Mouse (Mus musculus) forebrain, embryonic 16.5 days (tissue): Measurements from ENCODE around the gene Hinfp. TPM values are rescaled to one million over a fixed set of nuclear protein-coding genes. Genes with fewer than 3 reads are reported as not detected.

ENCODE experiments used
- ATAC-seq: fragments of 200-750 bp; cut with Nextera tagmentation; 2 replicates; pipeline ENCODE4 v1.8.0; 2017; ENCODE audit warnings: mild to moderate bottlenecking, moderate library complexity
- H3K27ac ChIP-seq: fragments of 300-500 bp; sonication (generic); 2 replicates; pipeline ENCODE4 v1.5.1; 2014; ENCODE audit warnings: low read length, control low read depth
- H3K27me3 ChIP-seq: fragments of 300-500 bp; sonication (generic); replicated peaks from 2 replicates; pipeline ENCODE4 v1.6.1; 2014; ENCODE audit warnings: low read length; ENCODE audit not compliant: control insufficient read depth, insufficient read depth
- H3K36me3 ChIP-seq: fragments of 300-500 bp; sonication (generic); 2 replicates; pipeline ENCODE4 v1.6.1; 2014; ENCODE audit not compliant: control insufficient read depth, insufficient read depth
- H3K4me1 ChIP-seq: fragments of 300-500 bp; sonication (generic); replicated peaks from 2 replicates; pipeline ENCODE4 v1.6.1; 2014; ENCODE audit warnings: low read length; ENCODE audit not compliant: control insufficient read depth, insufficient read depth
- H3K4me2 ChIP-seq: fragments of 300-500 bp; sonication (generic); 2 replicates; pipeline ENCODE4 v1.6.1; 2014; ENCODE audit warnings: mild to moderate bottlenecking, low read length, control low read depth
- H3K4me3 ChIP-seq: fragments of 300-500 bp; sonication (generic); replicated peaks from 2 replicates; pipeline ENCODE4 v1.5.1; 2014; ENCODE audit warnings: mild to moderate bottlenecking, low read length, control low read depth
- H3K9ac ChIP-seq: fragments of 300-500 bp; sonication (generic); replicated peaks from 2 replicates; pipeline ENCODE4 v1.6.1; 2014; ENCODE audit warnings: low read depth, low read length, control low read depth
- H3K9me3 ChIP-seq: fragments of 300-500 bp; sonication (generic); 2 replicates; pipeline ENCODE4 v1.6.1; 2016; ENCODE audit warnings: low read length; ENCODE audit not compliant: control insufficient read depth
- WGBS: fragments of 180-500 bp; shearing (Covaris S2); extraction: QIAGEN DNeasy Blood & Tissue Kit; methylation state at CpG from one replicate; pipeline ENCODE4 v1.1.7; 2014; 5-methylcytosine and 5-hydroxymethylcytosine counted together
- polyA plus RNA-seq: library from polyadenylated mRNA; unstranded; fragments of >200 nt; fragmentation: Nextera tagmentation; extraction: Ambion mirVana; gene quantifications from 2 replicates; pipeline ENCODE4 v1.2.1, GENCODE M21; 2015

The Hinfp gene
- polyA plus RNA-seq, 1 experiment from 2014 or later = 35.6 TPM

GRCm38 (mm10) chr9:44317452-44317851 is 12.0 kb upstream of the Hinfp start:
- WGBS = 65% methylated on average over 4 of the region's 4 CpGs
- Histone ChIP-seq H3K36me3 (no peaks in the 10 kb centered on the region; the same call in 1 of the 2 replicates), H3K9ac (no peak overlapping the region)

GRCm38 (mm10) chr9:44314910-44315309 is 9.4 kb upstream of the Hinfp start:
- Histone ChIP-seq H3K4me1 (peaks cover 26% of the 10 kb centered on the region), H3K27ac (no peak overlapping the region), H3K4me3 (no peak overlapping the region), H3K9ac (no peak overlapping the region), H3K27me3 (no peaks in the 10 kb centered on the region), H3K36me3 (no peaks in the 10 kb centered on the region; the same call in 1 of the 2 replicates), H3K9me3 (no peaks in the 10 kb centered on the region), H3K4me2 (no peak overlapping the region)
- ATAC-seq = no peak
- 96% methylated on average over 18 of the region's 18 CpGs for WGBS

More at GRCm38 (mm10) chr9:44317452-44317851, 12.0 kb upstream of the Hinfp start:
- no peaks in the 10 kb centered on the region for H3K9me3 ChIP-seq
- no peak overlapping the region for H3K4me3 ChIP-seq
- peaks cover 33% of the 10 kb centered on the region for H3K4me1 ChIP-seq
- no peaks in the 10 kb centered on the region for H3K27me3 ChIP-seq
- ATAC-seq = no peak
- H3K27ac ChIP-seq = no peak overlapping the region
- H3K4me2 ChIP-seq = no peak overlapping the region

DNA sequence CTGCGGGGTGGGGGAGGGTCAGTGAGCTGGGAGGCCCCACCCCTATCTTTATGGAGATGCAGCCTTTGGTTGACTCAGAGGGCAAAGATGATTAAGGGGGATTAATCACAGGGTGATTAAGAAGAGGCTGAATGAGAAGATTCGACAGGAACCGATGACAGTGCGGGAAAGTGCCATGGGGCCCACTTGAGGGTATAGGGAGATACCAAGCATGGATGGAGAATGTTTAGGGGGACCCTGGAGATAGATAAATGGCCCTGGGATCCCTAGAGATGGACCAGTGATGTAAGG is 8.7 kb upstream of the Hinfp start:
- H3K27me3 ChIP-seq = no peaks in the 10 kb centered on the region
- peaks cover 24% of the 10 kb centered on the region for H3K4me1 ChIP-seq
- H3K9me3 ChIP-seq = no peaks in the 10 kb centered on the region
- H3K27ac ChIP-seq = no peak overlapping the region
- ATAC-seq = no peak
- no peaks in the 10 kb centered on the region; the same call in 1 of the 2 replicates for H3K36me3 ChIP-seq
- 50% methylated on average over 4 of the region's 4 CpGs for WGBS
- H3K4me3 ChIP-seq = no peak overlapping the region
- no peak overlapping the region for H3K9ac ChIP-seq
- H3K4me2 ChIP-seq = no peak overlapping the region

DNA sequence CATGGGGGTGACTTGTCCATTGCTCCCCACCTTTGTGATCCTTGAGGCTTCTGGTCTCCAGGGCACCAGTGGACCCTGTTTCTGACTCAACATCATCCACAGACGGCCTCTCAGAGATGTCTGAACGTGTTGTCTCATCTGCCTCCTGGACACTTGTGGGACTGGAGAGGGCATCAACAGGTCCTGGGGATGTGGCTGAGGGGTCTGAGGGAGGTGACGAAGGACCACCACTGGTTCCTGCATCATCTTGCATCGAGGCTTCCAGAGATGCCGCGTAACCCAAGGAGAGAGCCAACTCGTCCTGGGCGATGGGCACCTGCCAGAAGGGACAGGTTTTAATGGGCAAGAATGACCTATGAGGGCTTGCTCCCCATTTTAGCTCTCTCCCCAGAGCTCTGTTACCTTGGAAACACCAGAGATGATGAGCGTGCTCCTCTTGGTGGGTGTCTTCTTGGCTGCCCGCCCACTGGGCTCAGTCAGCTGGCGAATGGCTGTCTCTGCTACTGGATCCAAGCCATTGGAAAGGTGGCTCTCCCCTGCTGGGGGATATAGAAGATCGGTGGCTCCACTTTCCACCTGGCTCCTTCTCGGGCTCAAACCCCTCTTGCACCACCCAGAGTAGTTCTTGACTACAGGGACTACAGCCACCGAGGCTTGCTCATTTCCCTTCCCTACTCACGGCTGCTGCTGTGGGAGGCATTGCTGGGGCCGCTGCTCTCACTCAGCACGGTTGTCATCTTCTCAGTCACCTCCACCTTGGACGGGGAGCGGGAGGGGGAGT is 8.2 kb upstream of the Hinfp start:
- Histone ChIP-seq H3K9me3 (no peaks in the 10 kb centered on the region), H3K27ac (no peak overlapping the region), H3K4me2 (no peak overlapping the region), H3K4me1 (peaks cover 18% of the 10 kb centered on the region), H3K27me3 (no peaks in the 10 kb centered on the region), H3K9ac (no peak overlapping the region), H3K36me3 (no peaks in the 10 kb centered on the region; the same call in 1 of the 2 replicates), H3K4me3 (no peak overlapping the region)
- ATAC-seq = no peak
- WGBS = 65% methylated on average over 19 of the region's 19 CpGs

GRCm38 (mm10) chr9:44311136-44312134 is 6.0 kb upstream of the Hinfp start:
- 9% methylated on average over 27 of the region's 27 CpGs for WGBS
- no peak overlapping the region for H3K27ac ChIP-seq
- no peak overlapping the region for H3K9ac ChIP-seq
- no peaks in the 10 kb centered on the region; the same call in 1 of the 2 replicates for H3K36me3 ChIP-seq
- ATAC-seq = no peak
- H3K27me3 ChIP-seq = no peaks in the 10 kb centered on the region
- H3K4me2 ChIP-seq = no peak overlapping the region
- H3K4me3 ChIP-seq = no peak overlapping the region
- H3K9me3 ChIP-seq = no peaks in the 10 kb centered on the region
- 0 out of 2 replicates have a peak, but pooled peaks cover 5% of the 10 kb centered on the region for H3K4me1 ChIP-seq

GRCm38 (mm10) chr9:44310750-44311135 is 5.3 kb upstream of the Hinfp start:
- no peak for ATAC-seq
- Histone ChIP-seq H3K4me3 (no peak overlapping the region), H3K4me1 (0 out of 2 replicates have a peak, but pooled peaks cover 5% of the 10 kb centered on the region), H3K9ac (no peak overlapping the region), H3K9me3 (no peaks in the 10 kb centered on the region), H3K27ac (no peak overlapping the region), H3K4me2 (no peak overlapping the region), H3K27me3 (no peaks in the 10 kb centered on the region), H3K36me3 (no peaks in the 10 kb centered on the region; the same call in 1 of the 2 replicates)
- WGBS = 32% methylated on average over 10 of the region's 10 CpGs

- H3K36me3 ChIP-seq = no peaks in the 10 kb centered on the region; the same call in 1 of the 2 replicates
- no peak overlapping the region for H3K27ac ChIP-seq
- H3K9ac ChIP-seq = no peak overlapping the region
- H3K27me3 ChIP-seq = no peaks in the 10 kb centered on the region
- H3K4me1 ChIP-seq = peaks cover 7% of the 10 kb centered on the region
- no peak overlapping the region for H3K4me2 ChIP-seq
- no peaks in the 10 kb centered on the region for H3K9me3 ChIP-seq
- no peak for ATAC-seq
- H3K4me3 ChIP-seq = no peak overlapping the region
- WGBS = 67% methylated on average over 3 of the region's 3 CpGs
Observed at GRCm38 (mm10) chr9:44309756-44310155, 4.3 kb upstream of the Hinfp start.

GRCm38 (mm10) chr9:44307248-44307647 is 1.8 kb upstream of the Hinfp start:
- Histone ChIP-seq H3K9me3 (no peaks in the 10 kb centered on the region), H3K27me3 (no peaks in the 10 kb centered on the region), H3K27ac (no peak overlapping the region), H3K36me3 (0 out of 2 replicates have a peak, but pooled peaks cover 2% of the 10 kb centered on the region), H3K4me1 (peaks cover 13% of the 10 kb centered on the region), H3K9ac (no peak overlapping the region), H3K4me2 (no peak overlapping the region), H3K4me3 (no peak overlapping the region)
- WGBS = 92% methylated on average over 2 of the region's 2 CpGs
- ATAC-seq = no peak

- 88% methylated on average over 6 of the region's 6 CpGs for WGBS
- Histone ChIP-seq H3K9ac (no peak overlapping the region), H3K4me3 (no peak overlapping the region), H3K36me3 (peaks cover 2% of the 10 kb centered on the region; the same call in 1 of the 2 replicates), H3K9me3 (no peaks in the 10 kb centered on the region), H3K27ac (no peak overlapping the region), H3K4me1 (peaks cover 13% of the 10 kb centered on the region), H3K4me2 (no peak overlapping the region), H3K27me3 (no peaks in the 10 kb centered on the region)
- ATAC-seq = no peak
Observed at GRCm38 (mm10) chr9:44306532-44306931, 1.1 kb upstream of the Hinfp start.
